Mouse (Mus musculus) neural tube, embryonic 15.5 days (tissue): ENCODE results near the gene Il10rb. TPM values are rescaled to one million over a fixed set of nuclear protein-coding genes. Genes with fewer than 3 reads are reported as not detected.

ENCODE experiments used
- ATAC-seq: fragments of 200-750 bp; cut with Nextera tagmentation; 2 replicates; pipeline ENCODE4 v1.8.0; 2017; ENCODE audit warnings: mild to moderate bottlenecking, moderate TSS enrichment, moderate library complexity; ENCODE audit not compliant: low FRiP score
- H3K27ac ChIP-seq: fragments of 300-500 bp; sonication (generic); replicated peaks from 2 replicates; pipeline ENCODE4 v1.5.1; 2015; ENCODE audit warnings: mild to moderate bottlenecking, inconsistent platforms
- H3K27me3 ChIP-seq: fragments of 300-500 bp; sonication (generic); replicated peaks from 2 replicates; pipeline ENCODE4 v1.6.1; 2015; ENCODE audit warnings: inconsistent platforms
- H3K36me3 ChIP-seq: fragments of 300-500 bp; sonication (generic); 2 replicates; pipeline ENCODE4 v1.6.1; 2015; ENCODE audit warnings: inconsistent platforms
- H3K4me1 ChIP-seq: fragments of 300-500 bp; sonication (generic); 2 replicates; pipeline ENCODE4 v1.6.1; 2015; ENCODE audit warnings: inconsistent platforms
- H3K4me2 ChIP-seq: fragments of 300-500 bp; sonication (generic); 2 replicates; pipeline ENCODE4 v1.6.1; 2015; ENCODE audit warnings: inconsistent platforms, mild to moderate bottlenecking, moderate library complexity
- H3K4me3 ChIP-seq: fragments of 300-500 bp; sonication (generic); replicated peaks from 2 replicates; pipeline ENCODE4 v1.5.1; 2015; ENCODE audit warnings: mild to moderate bottlenecking, inconsistent platforms
- H3K9ac ChIP-seq: fragments of 300-500 bp; sonication (generic); replicated peaks from 2 replicates; pipeline ENCODE4 v1.6.1; 2015; ENCODE audit warnings: mild to moderate bottlenecking, inconsistent platforms
- H3K9me3 ChIP-seq: fragments of 300-500 bp; sonication (generic); replicated peaks from 2 replicates; pipeline ENCODE4 v1.6.1; 2016; ENCODE audit warnings: inconsistent platforms
- WGBS: fragments of 180-500 bp; shearing (Covaris S2); methylation state at CpG from one replicate; pipeline ENCODE4 v1.1.7; 2015; ENCODE audit warnings: mixed read lengths; 5-methylcytosine and 5-hydroxymethylcytosine counted together
- polyA plus RNA-seq: library from polyadenylated mRNA; unstranded; fragments of >200 nt; fragmentation: Nextera tagmentation; extraction: Ambion mirVana; gene quantifications from 2 replicates; pipeline ENCODE4 v1.2.1, GENCODE M21; 2015

The Il10rb gene
- polyA plus RNA-seq, 1 experiment from 2014 or later = 14.4 TPM

DNA sequence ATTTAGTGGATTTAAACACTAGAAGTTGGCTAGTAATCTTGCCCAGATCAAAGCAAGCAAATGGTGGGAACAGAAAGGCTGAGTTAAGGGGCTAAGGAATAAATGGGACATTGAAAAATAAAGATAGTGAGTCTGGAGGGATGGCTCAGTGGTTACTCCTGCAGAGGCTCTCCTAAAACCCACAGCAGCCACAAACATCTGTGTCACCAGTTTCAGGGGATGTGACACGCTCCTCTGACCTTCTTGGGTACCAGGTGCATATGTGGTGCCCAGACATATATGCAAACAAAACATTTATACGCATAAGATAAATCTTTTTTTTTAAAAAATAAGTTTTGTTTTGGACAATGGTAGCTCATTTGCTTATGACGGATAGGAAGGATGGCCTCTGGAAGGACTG, 53.4 kb downstream of the Il10rb start:
- 92% methylated on average over 3 of the region's 3 CpGs for WGBS
- no peaks in the 10 kb centered on the region for H3K27me3 ChIP-seq
- ATAC-seq = no peak
- no peaks in the 10 kb centered on the region for H3K9me3 ChIP-seq
- no peak overlapping the region for H3K4me3 ChIP-seq
- no peak overlapping the region for H3K4me2 ChIP-seq
- H3K36me3 ChIP-seq = no peaks in the 10 kb centered on the region
- H3K27ac ChIP-seq = no peak overlapping the region
- H3K4me1 ChIP-seq = peaks cover 15% of the 10 kb centered on the region
- H3K9ac ChIP-seq = no peak overlapping the region

- ATAC-seq = no peak
- Histone ChIP-seq H3K4me2 (no peak overlapping the region), H3K4me3 (no peak overlapping the region), H3K27ac (no peak overlapping the region), H3K27me3 (no peaks in the 10 kb centered on the region), H3K9ac (no peak overlapping the region), H3K9me3 (no peaks in the 10 kb centered on the region), H3K36me3 (no peaks in the 10 kb centered on the region), H3K4me1 (peaks cover 15% of the 10 kb centered on the region)
- 76% methylated on average over 11 of the region's 11 CpGs for WGBS
These were observed 53.9 kb downstream of the Il10rb start for GRCm38 (mm10) chr16:91459841-91460370.

DNA sequence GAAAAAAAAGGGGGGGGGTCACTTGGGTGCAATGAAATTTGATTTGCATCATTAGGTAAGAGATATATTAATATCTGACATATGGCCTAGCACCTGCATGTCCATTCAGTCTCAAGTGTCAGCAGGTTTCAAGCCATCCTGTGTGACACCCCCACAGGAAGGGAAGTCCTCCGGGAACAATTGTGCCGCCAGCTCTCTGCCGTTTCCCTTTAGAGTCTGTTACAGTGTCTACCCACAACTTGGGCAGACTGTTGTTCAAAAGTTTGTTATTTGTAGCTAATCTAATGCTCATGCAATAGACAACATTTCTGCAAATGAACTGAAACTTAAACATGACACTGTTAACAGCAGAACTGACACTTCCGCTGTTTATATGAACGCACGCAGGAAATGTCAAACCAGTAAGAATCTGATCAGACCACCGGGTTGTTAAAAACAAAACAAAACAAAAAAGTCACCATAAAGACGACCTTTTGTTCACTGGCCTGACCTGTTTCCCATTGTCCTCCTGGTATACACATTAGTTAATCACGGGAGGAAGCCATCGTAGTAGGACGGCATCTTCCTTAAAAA, 55.2 kb downstream of the Il10rb start:
- H3K9me3 ChIP-seq = no peaks in the 10 kb centered on the region
- no peak overlapping the region for H3K27ac ChIP-seq
- no peaks in the 10 kb centered on the region for H3K27me3 ChIP-seq
- WGBS = 62% methylated on average over 11 of the region's 11 CpGs
- H3K9ac ChIP-seq = no peak overlapping the region
- no peaks in the 10 kb centered on the region for H3K36me3 ChIP-seq
- no peak for ATAC-seq
- no peak overlapping the region for H3K4me2 ChIP-seq
- peaks cover 24% of the 10 kb centered on the region for H3K4me1 ChIP-seq
- H3K4me3 ChIP-seq = no peak overlapping the region

- Histone ChIP-seq H3K9ac (no peak overlapping the region), H3K4me3 (no peak overlapping the region)
- ATAC-seq = no peak
These were observed 55.8 kb downstream of the Il10rb start for GRCm38 (mm10) chr16:91461773-91462181.

GRCm38 (mm10) chr16:91462644-91463043, 56.7 kb downstream of the Il10rb start:
- no peak overlapping the region for H3K9ac ChIP-seq
- H3K27me3 ChIP-seq = no peaks in the 10 kb centered on the region
- peaks cover 32% of the 10 kb centered on the region for H3K4me1 ChIP-seq
- WGBS = 74% methylated on average over 3 of the region's 3 CpGs
- H3K9me3 ChIP-seq = no peaks in the 10 kb centered on the region
- no peak overlapping the region for H3K27ac ChIP-seq
- no peak overlapping the region for H3K4me3 ChIP-seq
- no peak overlapping the region for H3K4me2 ChIP-seq
- ATAC-seq = no peak
- no peaks in the 10 kb centered on the region for H3K36me3 ChIP-seq

More at GRCm38 (mm10) chr16:91461773-91462181, 55.8 kb downstream of the Il10rb start:
- peaks cover 30% of the 10 kb centered on the region for H3K4me1 ChIP-seq
- no peaks in the 10 kb centered on the region for H3K9me3 ChIP-seq
- no peak overlapping the region for H3K27ac ChIP-seq
- no peak overlapping the region for H3K4me2 ChIP-seq
- no peaks in the 10 kb centered on the region for H3K27me3 ChIP-seq
- no peaks in the 10 kb centered on the region for H3K36me3 ChIP-seq
- 52% methylated on average over 9 of the region's 9 CpGs for WGBS

- Histone ChIP-seq H3K4me1 (peaks cover 32% of the 10 kb centered on the region), H3K9ac (no peak overlapping the region), H3K4me2 (no peak overlapping the region), H3K27me3 (no peaks in the 10 kb centered on the region), H3K36me3 (no peaks in the 10 kb centered on the region), H3K9me3 (no peaks in the 10 kb centered on the region), H3K27ac (no peak overlapping the region), H3K4me3 (no peak overlapping the region)
- no peak for ATAC-seq
- WGBS = 92% methylated on average over 2 of the region's 2 CpGs
These were observed 57.4 kb downstream of the Il10rb start for GRCm38 (mm10) chr16:91463400-91463799.

DNA sequence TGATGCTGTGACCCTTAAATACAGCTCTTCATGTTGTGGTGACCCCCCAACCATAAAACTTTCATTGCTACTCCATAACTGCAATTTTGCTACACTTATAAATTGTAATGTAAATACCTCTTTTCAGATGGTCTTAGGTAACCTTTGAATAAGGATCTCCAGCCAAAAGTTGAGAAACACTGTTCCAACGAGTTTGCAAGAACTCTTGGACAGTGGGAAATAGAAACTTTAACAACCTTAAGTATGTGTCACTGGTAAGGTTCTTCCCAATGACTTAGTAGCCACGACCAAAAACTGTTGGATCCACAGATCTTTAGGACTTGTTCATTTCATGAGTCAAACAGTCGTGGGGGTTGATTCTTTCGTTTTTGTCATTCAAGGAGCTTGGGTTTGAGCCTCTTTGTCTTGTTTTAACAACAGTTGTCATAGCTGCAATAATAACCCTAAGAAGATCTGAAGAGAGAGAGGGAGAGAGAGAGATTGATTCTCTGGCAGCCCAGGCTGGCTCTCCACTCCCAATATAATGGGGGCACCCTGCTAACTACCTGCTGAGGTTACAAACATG, 58.0 kb downstream of the Il10rb start:
- Histone ChIP-seq H3K4me1 (peaks cover 31% of the 10 kb centered on the region), H3K4me2 (peak overlapping the region; percentile 76), H3K27me3 (no peaks in the 10 kb centered on the region), H3K36me3 (no peaks in the 10 kb centered on the region), H3K27ac (peak overlapping the region; percentile 90), H3K9me3 (no peaks in the 10 kb centered on the region), H3K9ac (peak overlapping the region; percentile 53), H3K4me3 (peak overlapping the region; percentile 55)
- WGBS = 90% methylated on average over 4 of the region's 4 CpGs
- no peak for ATAC-seq

DNA sequence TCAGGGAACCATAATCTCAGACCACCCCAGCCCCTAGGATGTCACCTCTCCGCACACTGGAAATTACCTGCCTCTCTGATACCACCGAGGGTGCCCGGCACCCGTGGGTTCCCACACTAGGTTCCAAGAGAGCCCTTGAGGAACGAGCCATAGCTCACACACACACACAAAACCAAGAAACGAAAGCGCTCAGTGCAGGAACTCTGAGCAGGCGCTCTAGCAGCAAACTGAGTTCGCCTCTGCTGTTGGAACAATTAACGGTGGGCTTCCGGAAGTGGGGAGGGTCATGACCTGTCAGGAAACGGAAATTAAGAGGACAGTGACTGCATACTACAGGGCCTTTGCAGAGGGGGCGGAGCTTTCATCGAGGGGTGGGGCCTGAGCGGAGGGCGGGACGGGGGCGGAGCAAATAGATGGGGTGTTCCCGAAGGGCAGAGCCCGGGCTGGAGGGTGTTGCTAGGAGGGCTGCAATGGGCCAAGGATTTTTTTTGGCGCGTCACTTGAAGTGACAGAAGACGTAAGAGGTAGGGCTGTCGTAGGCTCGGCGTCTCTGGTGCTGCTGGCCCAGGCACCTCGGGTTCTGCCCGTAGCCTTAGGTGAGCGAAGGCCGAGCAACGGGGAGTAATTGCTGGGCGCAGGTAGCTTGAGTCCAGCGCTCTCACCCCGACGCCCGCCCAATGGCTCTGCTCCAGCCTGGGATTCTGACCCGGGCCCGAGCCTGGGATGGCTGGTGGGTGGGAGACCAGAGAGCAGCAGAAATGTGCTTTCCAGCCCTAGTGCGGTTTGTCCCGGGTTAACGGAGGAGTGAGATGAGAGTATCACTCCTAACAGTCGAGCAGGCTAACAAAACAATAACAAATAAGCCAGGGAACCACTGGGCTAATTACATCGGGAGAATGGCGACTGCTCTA, 58.9 kb downstream of the Il10rb start:
- Histone ChIP-seq H3K4me2 (peak overlapping the region; percentile 76), H3K36me3 (0 out of 2 replicates have a peak, but pooled peaks cover 3% of the 10 kb centered on the region), H3K4me3 (peak overlapping the region; percentile 55), H3K4me1 (peaks cover 26% of the 10 kb centered on the region), H3K9ac (peak overlapping the region; percentile 58), H3K27me3 (no peaks in the 10 kb centered on the region), H3K27ac (peak overlapping the region; percentile 90), H3K9me3 (no peaks in the 10 kb centered on the region)
- WGBS = 2% methylated on average over 44 of the region's 44 CpGs
- ATAC-seq = peak; percentile 97

DNA sequence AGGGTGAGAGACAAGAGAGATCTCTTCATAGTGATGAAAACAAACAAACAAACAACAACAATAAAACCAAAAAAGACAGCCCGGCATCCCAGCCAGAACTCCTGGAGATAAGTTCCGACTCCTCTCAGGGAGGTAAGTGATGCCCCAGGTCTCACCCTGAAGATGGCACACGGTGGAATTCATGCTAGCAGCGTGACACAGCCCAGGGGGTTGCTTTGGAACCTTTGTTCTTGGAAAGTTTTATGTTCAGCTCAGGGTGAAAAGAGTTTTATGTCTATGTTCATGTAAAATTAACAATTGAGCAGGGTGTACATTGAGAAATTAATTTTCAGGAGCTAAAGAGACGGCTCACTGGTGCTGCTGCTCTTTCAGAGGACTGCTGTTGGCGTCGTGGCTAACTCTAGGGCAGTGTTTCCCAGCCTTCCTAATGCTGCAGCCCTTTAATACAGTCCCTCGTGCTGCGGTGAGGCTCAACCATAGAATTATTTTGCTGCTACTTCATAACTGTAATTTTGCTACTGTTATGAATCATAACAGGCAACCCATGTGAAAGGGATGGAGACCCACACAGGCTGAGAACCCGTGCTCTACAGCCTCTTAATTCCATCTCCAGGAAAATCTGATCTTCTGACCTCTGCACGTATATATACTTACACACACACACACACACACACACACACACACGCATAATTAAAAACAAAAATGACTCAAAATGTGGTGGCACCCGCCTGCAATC, 59.7 kb downstream of the Il10rb start:
- Histone ChIP-seq H3K4me1 (peaks cover 26% of the 10 kb centered on the region), H3K36me3 (0 out of 2 replicates have a peak, but pooled peaks cover 3% of the 10 kb centered on the region), H3K9ac (peak overlapping the region; percentile 58), H3K9me3 (no peaks in the 10 kb centered on the region), H3K27ac (peak overlapping the region; percentile 72; the same call in 1 of the 2 replicates), H3K4me2 (peak overlapping the region; percentile 76), H3K4me3 (peak overlapping the region; percentile 55), H3K27me3 (no peaks in the 10 kb centered on the region)
- ATAC-seq = peak; percentile 3; the same call in 1 of the 2 replicates
- 43% methylated on average over 13 of the region's 13 CpGs for WGBS

DNA sequence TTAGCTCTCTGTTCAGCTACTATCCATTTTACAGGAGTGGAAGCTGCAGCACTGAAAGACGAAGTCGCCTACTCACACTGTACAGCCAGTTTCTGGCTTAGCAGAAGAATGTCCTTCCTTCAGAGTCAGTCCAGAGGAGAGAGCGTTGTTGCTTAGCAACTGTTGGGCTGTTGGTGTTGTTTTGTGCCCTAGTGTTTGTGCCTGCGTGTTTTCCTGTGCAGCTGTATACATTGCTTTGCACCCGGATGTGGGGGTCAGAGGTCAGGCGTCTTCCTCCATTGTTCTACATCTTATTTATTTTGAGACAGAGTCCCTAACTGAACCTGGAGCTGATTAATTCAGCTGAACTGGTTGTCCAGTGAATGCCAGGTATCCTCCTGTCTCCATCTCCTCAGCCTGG, 60.6 kb downstream of the Il10rb start:
- Histone ChIP-seq H3K4me1 (peaks cover 26% of the 10 kb centered on the region), H3K27me3 (no peaks in the 10 kb centered on the region), H3K9me3 (no peaks in the 10 kb centered on the region), H3K9ac (0 out of 2 replicates have a peak overlapping the region, but pooled peaks have one; percentile 10), H3K27ac (no peak overlapping the region), H3K4me3 (0 out of 2 replicates have a peak overlapping the region, but pooled peaks have one; percentile 2), H3K36me3 (0 out of 2 replicates have a peak, but pooled peaks cover 3% of the 10 kb centered on the region), H3K4me2 (peak overlapping the region; percentile 76)
- WGBS = 23% methylated on average over 6 of the region's 6 CpGs
- ATAC-seq = no peak

DNA sequence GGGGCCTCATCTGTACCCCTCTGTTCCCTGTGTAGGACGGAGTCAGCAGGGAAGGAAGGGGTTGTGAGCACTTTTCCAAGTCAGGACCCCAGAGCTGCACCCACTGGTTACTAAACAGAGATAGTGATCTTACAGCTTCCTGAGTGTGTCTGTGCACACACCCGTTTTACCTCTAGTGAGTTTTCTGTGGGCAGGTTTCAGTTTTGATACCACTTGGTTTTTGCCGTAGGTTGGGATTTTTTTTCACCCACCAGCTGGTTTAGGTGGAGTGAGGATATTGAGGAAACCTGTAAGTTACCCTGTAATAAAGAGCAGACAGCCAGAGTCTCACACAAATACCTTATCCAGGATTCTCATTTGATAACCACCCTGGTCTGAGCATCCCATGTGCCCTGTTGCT, 64.5 kb downstream of the Il10rb start:
- no peaks in the 10 kb centered on the region for H3K27me3 ChIP-seq
- 87% methylated on average over 3 of the region's 3 CpGs for WGBS
- no peaks in the 10 kb centered on the region for H3K9me3 ChIP-seq
- H3K4me1 ChIP-seq = peaks cover 15% of the 10 kb centered on the region
- 0 out of 2 replicates have a peak, but pooled peaks cover 3% of the 10 kb centered on the region for H3K36me3 ChIP-seq
- no peak for ATAC-seq
- no peak overlapping the region for H3K4me2 ChIP-seq
- no peak overlapping the region for H3K27ac ChIP-seq
- no peak overlapping the region for H3K9ac ChIP-seq
- H3K4me3 ChIP-seq = no peak overlapping the region
